Mouse (Mus musculus): ENCODE data around the gene Gm10300. TPM values are rescaled to one million over a fixed set of nuclear protein-coding genes. Genes with fewer than 3 reads are reported as not detected.

Gm10300 gene
- polyA plus RNA-seq, 1 experiment: 0.15 TPM

DNA sequence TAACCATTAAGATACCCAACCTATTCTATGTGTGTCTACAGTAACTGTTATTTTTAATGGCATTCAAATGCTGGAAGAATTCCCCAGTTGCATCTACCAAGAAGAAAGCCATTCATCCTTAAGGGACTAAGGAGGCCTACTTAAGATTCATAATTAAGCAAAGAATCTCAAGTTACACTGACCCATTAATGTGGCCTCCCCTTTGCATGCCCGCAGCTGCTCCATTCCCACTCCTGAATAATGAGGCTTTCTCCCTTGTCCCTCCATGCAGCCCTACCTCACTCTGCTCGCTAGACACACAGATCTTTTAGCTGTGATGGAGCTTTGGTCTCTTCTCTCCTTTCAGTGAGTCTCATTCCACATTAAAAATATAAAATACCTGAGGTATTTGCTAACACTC is 40.3 kb upstream of the Gm10300 start:
- Histone ChIP-seq H3K4me3 (replicated peaks; ENCODE audit: insufficient read depth, low read depth, low read length) (no peak overlapping the region), H3K4me1 (ENCODE audit: control insufficient read depth, insufficient read depth, low read length) (no peaks in the 10 kb centered on the region; the same call in none of the 2 replicates), H3K27me3 (ENCODE audit: control insufficient read depth, insufficient read depth, low read length) (no peaks in the 10 kb centered on the region), H3K27ac (ENCODE audit: insufficient read depth, low read length) (no peak overlapping the region)
- TF ChIP-seq CTCF (IDR thresholded peaks at IDR 0.05; ENCODE audit: borderline replicate concordance, insufficient read depth, low read depth, low read length): no peak
- no peak for TF ChIP-seq POLR2A (IDR thresholded peaks at IDR 0.05; ENCODE audit: borderline replicate concordance, insufficient read depth, low read length)
- no peak for DNase-seq
- WGBS: 35% methylated on average over 2 of the region's 2 CpGs

- no peak overlapping the region for H3K27ac ChIP-seq (ENCODE audit: insufficient read depth, low read length)
- 52% methylated on average over 5 of the region's 5 CpGs for WGBS
- no peaks in the 10 kb centered on the region; the same call in none of the 2 replicates for H3K4me1 ChIP-seq (ENCODE audit: control insufficient read depth, insufficient read depth, low read length)
- no peaks in the 10 kb centered on the region for H3K27me3 ChIP-seq (ENCODE audit: control insufficient read depth, insufficient read depth, low read length)
- no peak for DNase-seq
- no peak overlapping the region for H3K4me3 ChIP-seq (replicated peaks; ENCODE audit: insufficient read depth, low read depth, low read length)
- TF ChIP-seq POLR2A (IDR thresholded peaks at IDR 0.05; ENCODE audit: borderline replicate concordance, insufficient read depth, low read length) (no peak), CTCF (IDR thresholded peaks at IDR 0.05; ENCODE audit: borderline replicate concordance, insufficient read depth, low read depth, low read length) (no peak)
Measured at GRCm38 (mm10) chr4:132037137-132037536, 37.4 kb upstream of the Gm10300 start.

DNA sequence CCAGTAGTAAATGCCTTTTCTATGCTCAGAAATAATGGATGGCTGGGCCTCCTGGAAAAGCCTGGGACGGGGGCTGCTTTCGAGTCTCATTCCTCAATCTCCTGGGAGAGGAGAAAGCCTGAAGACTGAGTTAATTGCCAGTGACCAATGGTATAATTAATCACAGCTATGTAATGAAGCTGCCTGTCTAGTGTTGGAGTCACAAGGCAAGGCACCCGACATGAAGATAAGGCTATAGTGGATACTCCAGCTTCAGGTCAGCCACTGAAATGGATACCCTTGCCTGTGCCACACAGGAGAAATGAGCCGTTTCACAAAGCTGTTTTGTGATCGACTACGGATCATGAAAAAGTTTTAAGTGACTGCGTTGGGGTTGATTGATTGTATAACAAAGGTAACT is 36.5 kb upstream of the Gm10300 start:
- no peak for TF ChIP-seq POLR2A (IDR thresholded peaks at IDR 0.05; ENCODE audit: borderline replicate concordance, insufficient read depth, low read length)
- no peak for TF ChIP-seq CTCF (IDR thresholded peaks at IDR 0.05; ENCODE audit: borderline replicate concordance, insufficient read depth, low read depth, low read length)
- Histone ChIP-seq H3K27ac (ENCODE audit: insufficient read depth, low read length) (no peak overlapping the region), H3K27me3 (ENCODE audit: control insufficient read depth, insufficient read depth, low read length) (no peaks in the 10 kb centered on the region), H3K4me1 (ENCODE audit: control insufficient read depth, insufficient read depth, low read length) (no peaks in the 10 kb centered on the region; the same call in none of the 2 replicates), H3K4me3 (replicated peaks; ENCODE audit: insufficient read depth, low read depth, low read length) (no peak overlapping the region)
- peak in 1 of 2 experiments; percentile 7 for DNase-seq
- 64% methylated on average over 7 of the region's 7 CpGs for WGBS

- DNase-seq: peak in 1 of 2 experiments; percentile 4
- TF ChIP-seq POLR2A (IDR thresholded peaks at IDR 0.05; ENCODE audit: borderline replicate concordance, insufficient read depth, low read length) (no peak), CTCF (IDR thresholded peaks at IDR 0.05; ENCODE audit: borderline replicate concordance, insufficient read depth, low read depth, low read length) (no peak)
- Histone ChIP-seq H3K4me3 (replicated peaks; ENCODE audit: insufficient read depth, low read depth, low read length) (no peak overlapping the region), H3K4me1 (ENCODE audit: control insufficient read depth, insufficient read depth, low read length) (no peaks in the 10 kb centered on the region; the same call in none of the 2 replicates), H3K27me3 (ENCODE audit: control insufficient read depth, insufficient read depth, low read length) (no peaks in the 10 kb centered on the region), H3K27ac (ENCODE audit: insufficient read depth, low read length) (no peak overlapping the region)
- WGBS: 78% methylated on average over 2 of the region's 2 CpGs
Measured at GRCm38 (mm10) chr4:132038809-132039208, 35.7 kb upstream of the Gm10300 start.

DNA sequence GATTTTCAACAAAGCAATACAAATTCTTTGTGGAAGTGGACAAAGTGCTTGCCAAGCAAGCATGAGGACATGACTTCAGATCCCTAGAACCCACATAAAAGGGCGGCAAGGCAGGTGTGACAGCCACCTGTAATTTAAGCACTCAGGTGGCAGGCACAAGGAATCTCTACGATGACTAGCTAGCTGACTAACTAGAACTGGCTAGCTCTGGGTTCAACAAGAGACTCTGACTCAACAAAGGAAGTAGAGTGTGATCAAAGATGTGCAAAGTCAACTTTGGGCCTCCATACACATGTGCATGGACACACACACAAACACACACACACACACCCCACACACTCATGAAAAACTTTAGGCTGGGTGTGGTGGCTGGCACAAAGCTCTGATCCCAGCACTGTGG is 35.0 kb upstream of the Gm10300 start:
- Histone ChIP-seq H3K4me3 (replicated peaks; ENCODE audit: insufficient read depth, low read depth, low read length) (no peak overlapping the region), H3K27ac (ENCODE audit: insufficient read depth, low read length) (no peak overlapping the region), H3K4me1 (ENCODE audit: control insufficient read depth, insufficient read depth, low read length) (peaks cover 7% of the 10 kb centered on the region), H3K27me3 (ENCODE audit: control insufficient read depth, insufficient read depth, low read length) (no peaks in the 10 kb centered on the region)
- WGBS: 81% methylated on average over 2 of the region's 2 CpGs
- TF ChIP-seq CTCF (IDR thresholded peaks at IDR 0.05; ENCODE audit: borderline replicate concordance, insufficient read depth, low read depth, low read length) (no peak), POLR2A (IDR thresholded peaks at IDR 0.05; ENCODE audit: borderline replicate concordance, insufficient read depth, low read length) (no peak)
- DNase-seq: no peak

- TF ChIP-seq POLR2A (IDR thresholded peaks at IDR 0.05; ENCODE audit: borderline replicate concordance, insufficient read depth, low read length): no peak
- no peak for TF ChIP-seq CTCF (IDR thresholded peaks at IDR 0.05; ENCODE audit: borderline replicate concordance, insufficient read depth, low read depth, low read length)
- no peak overlapping the region for H3K4me3 ChIP-seq (replicated peaks; ENCODE audit: insufficient read depth, low read depth, low read length)
- H3K27ac ChIP-seq (ENCODE audit: insufficient read depth, low read length): no peak overlapping the region
- H3K4me1 ChIP-seq (ENCODE audit: control insufficient read depth, insufficient read depth, low read length): peaks cover 8% of the 10 kb centered on the region
- no peak for DNase-seq
- H3K27me3 ChIP-seq (ENCODE audit: control insufficient read depth, insufficient read depth, low read length): no peaks in the 10 kb centered on the region
- WGBS: 76% methylated on average over 8 of the region's 8 CpGs
Measured at GRCm38 (mm10) chr4:132039975-132040645, 34.4 kb upstream of the Gm10300 start.

DNA sequence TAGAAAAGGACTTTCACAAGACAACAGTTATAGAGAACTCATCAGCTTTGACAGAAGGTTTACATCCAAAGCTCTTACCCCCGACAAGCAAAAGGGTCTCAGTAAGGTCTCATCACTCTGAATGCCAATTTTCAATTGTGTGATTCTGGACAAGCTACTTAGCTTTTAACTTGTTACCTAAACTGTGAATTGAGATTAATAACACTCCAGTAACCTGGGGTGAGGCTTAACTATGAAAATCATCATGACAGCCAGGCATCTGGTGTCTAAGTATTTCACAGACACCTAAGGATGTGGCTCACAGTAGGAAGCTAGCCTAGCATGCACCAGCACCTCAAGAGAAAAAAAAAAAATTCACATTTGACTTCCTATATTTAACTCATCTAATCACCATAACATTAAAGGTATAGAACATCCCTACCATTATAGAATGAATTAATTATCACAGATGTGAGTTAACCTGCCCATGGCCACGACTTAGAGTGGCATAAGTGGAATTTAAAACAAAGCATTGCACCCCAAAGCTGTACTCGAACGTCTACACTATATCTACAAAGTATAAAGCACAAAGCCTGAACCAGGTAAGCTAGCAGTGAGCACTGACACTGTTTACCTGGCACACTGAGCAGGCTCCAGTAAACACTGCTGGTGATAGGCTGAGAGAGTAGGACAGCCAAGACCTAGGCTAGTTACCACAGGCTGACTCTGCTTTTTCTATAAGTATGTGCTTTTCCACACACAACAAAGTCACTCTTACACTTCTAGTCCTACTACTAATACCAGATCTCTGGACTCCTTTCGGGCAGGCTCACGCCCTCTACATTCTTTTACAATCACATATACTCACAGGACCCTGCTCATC is 32.8 kb upstream of the Gm10300 start:
- no peak for DNase-seq
- H3K4me1 ChIP-seq (ENCODE audit: control insufficient read depth, insufficient read depth, low read length): peaks cover 15% of the 10 kb centered on the region
- no peak overlapping the region for H3K27ac ChIP-seq (ENCODE audit: insufficient read depth, low read length)
- TF ChIP-seq CTCF (IDR thresholded peaks at IDR 0.05; ENCODE audit: borderline replicate concordance, insufficient read depth, low read depth, low read length): no peak
- no peak for TF ChIP-seq POLR2A (IDR thresholded peaks at IDR 0.05; ENCODE audit: borderline replicate concordance, insufficient read depth, low read length)
- H3K4me3 ChIP-seq (replicated peaks; ENCODE audit: insufficient read depth, low read depth, low read length): no peak overlapping the region
- WGBS: 59% methylated on average over 6 of the region's 6 CpGs
- H3K27me3 ChIP-seq (ENCODE audit: control insufficient read depth, insufficient read depth, low read length): no peaks in the 10 kb centered on the region

Measured in cerebellum, adult 2 months (tissue).